Mouse (Mus musculus) midbrain, embryonic 15.5 days (tissue): ENCODE measurements around the gene Ano10. TPM values are rescaled to one million over a fixed set of nuclear protein-coding genes. Genes with fewer than 3 reads are reported as not detected.

Source experiments
- ATAC-seq: fragments of 200-750 bp; cut with Nextera tagmentation; replicated peaks from 2 replicates; pipeline ENCODE4 v1.8.0; 2017; ENCODE audit warnings: moderate TSS enrichment
- H3K27ac ChIP-seq: fragments of 300-500 bp; sonication (generic); 2 replicates; pipeline ENCODE4 v1.5.1; 2015; ENCODE audit warnings: mild to moderate bottlenecking, inconsistent platforms
- H3K27me3 ChIP-seq: fragments of 300-500 bp; sonication (generic); replicated peaks from 2 replicates; pipeline ENCODE4 v1.6.1; 2015; ENCODE audit warnings: inconsistent platforms
- H3K36me3 ChIP-seq: fragments of 300-500 bp; sonication (generic); replicated peaks from 2 replicates; pipeline ENCODE4 v1.6.1; 2015; ENCODE audit warnings: inconsistent platforms
- H3K4me1 ChIP-seq: fragments of 300-500 bp; sonication (generic); 2 replicates; pipeline ENCODE4 v1.6.1; 2015; ENCODE audit warnings: inconsistent platforms
- H3K4me2 ChIP-seq: fragments of 300-500 bp; sonication (generic); 2 replicates; pipeline ENCODE4 v1.6.1; 2015; ENCODE audit warnings: inconsistent platforms, mild to moderate bottlenecking, moderate library complexity
- H3K4me3 ChIP-seq: fragments of 300-500 bp; sonication (generic); 2 replicates; pipeline ENCODE4 v1.5.1; 2015; ENCODE audit warnings: mild to moderate bottlenecking, inconsistent platforms
- H3K9ac ChIP-seq: fragments of 300-500 bp; sonication (generic); 2 replicates; pipeline ENCODE4 v1.6.1; 2015; ENCODE audit warnings: mild to moderate bottlenecking, inconsistent platforms
- H3K9me3 ChIP-seq: fragments of 300-500 bp; sonication (generic); 2 replicates; pipeline ENCODE4 v1.6.1; 2016; ENCODE audit warnings: inconsistent platforms
- WGBS: fragments of 180-500 bp; shearing (Covaris S2); methylation state at CpG from one replicate; pipeline ENCODE4 v1.1.7; 2015; ENCODE audit warnings: mixed read lengths; 5-methylcytosine and 5-hydroxymethylcytosine counted together
- polyA plus RNA-seq: library from polyadenylated mRNA; unstranded; fragments of >200 nt; fragmentation: Nextera tagmentation; extraction: Ambion mirVana; gene quantifications from 2 replicates; pipeline ENCODE4 v1.2.1, GENCODE M21; 2015

Gene Ano10
- polyA plus RNA-seq, 1 experiment from 2014 or later, result 39.7 TPM

- Histone ChIP-seq H3K9ac (no peak overlapping the region), H3K4me3 (no peak overlapping the region), H3K27me3 (no peaks in the 10 kb centered on the region), H3K36me3 (no peaks in the 10 kb centered on the region), H3K4me1 (no peaks in the 10 kb centered on the region), H3K9me3 (no peaks in the 10 kb centered on the region), H3K4me2 (no peak overlapping the region), H3K27ac (no peak overlapping the region)
- WGBS, result 80% methylated on average over 4 of the region's 4 CpGs
- ATAC-seq, result no peak
These were observed 85.9 kb downstream of the Ano10 start for GRCm38 (mm10) chr9:122208311-122208710.

- H3K4me2 ChIP-seq, result no peak overlapping the region
- no peak overlapping the region for H3K9ac ChIP-seq
- no peaks in the 10 kb centered on the region for H3K36me3 ChIP-seq
- no peaks in the 10 kb centered on the region for H3K4me1 ChIP-seq
- ATAC-seq, result no peak
- no peak overlapping the region for H3K27ac ChIP-seq
- H3K27me3 ChIP-seq, result no peaks in the 10 kb centered on the region
- H3K4me3 ChIP-seq, result no peak overlapping the region
- H3K9me3 ChIP-seq, result no peaks in the 10 kb centered on the region
- WGBS, result 71% methylated on average over 11 of the region's 11 CpGs
These were observed 88.6 kb downstream of the Ano10 start for GRCm38 (mm10) chr9:122205543-122206200.

- ATAC-seq, result no peak
- 72% methylated on average over 7 of the region's 7 CpGs for WGBS
- H3K4me2 ChIP-seq, result no peak overlapping the region
- no peak overlapping the region for H3K4me3 ChIP-seq
- H3K9ac ChIP-seq, result no peak overlapping the region
- no peak overlapping the region for H3K27ac ChIP-seq
- no peaks in the 10 kb centered on the region for H3K27me3 ChIP-seq
- no peaks in the 10 kb centered on the region for H3K9me3 ChIP-seq
- H3K4me1 ChIP-seq, result no peaks in the 10 kb centered on the region
- H3K36me3 ChIP-seq, result no peaks in the 10 kb centered on the region
These were observed 89.7 kb downstream of the Ano10 start for GRCm38 (mm10) chr9:122204508-122204907.

- H3K4me1 ChIP-seq, result no peaks in the 10 kb centered on the region
- no peak overlapping the region for H3K4me2 ChIP-seq
- no peak overlapping the region for H3K4me3 ChIP-seq
- no peaks in the 10 kb centered on the region for H3K9me3 ChIP-seq
- H3K27me3 ChIP-seq, result no peaks in the 10 kb centered on the region
- no peak overlapping the region for H3K9ac ChIP-seq
- no peak overlapping the region for H3K27ac ChIP-seq
- ATAC-seq, result no peak
- no peaks in the 10 kb centered on the region for H3K36me3 ChIP-seq
- WGBS, result 39% methylated on average over 6 of the region's 6 CpGs
These were observed 95.0 kb downstream of the Ano10 start for GRCm38 (mm10) chr9:122199253-122199652.

GRCm38 (mm10) chr9:122198621-122199020 lies 95.6 kb downstream of the Ano10 start:
- Histone ChIP-seq H3K9me3 (no peaks in the 10 kb centered on the region), H3K36me3 (no peaks in the 10 kb centered on the region), H3K4me2 (no peak overlapping the region), H3K4me1 (no peaks in the 10 kb centered on the region), H3K4me3 (no peak overlapping the region), H3K9ac (no peak overlapping the region), H3K27ac (no peak overlapping the region), H3K27me3 (no peaks in the 10 kb centered on the region)
- 86% methylated on average over 3 of the region's 3 CpGs for WGBS
- no peak for ATAC-seq

GRCm38 (mm10) chr9:122197021-122197420 lies 97.2 kb downstream of the Ano10 start:
- Histone ChIP-seq H3K4me3 (no peak overlapping the region), H3K36me3 (no peaks in the 10 kb centered on the region), H3K4me1 (no peaks in the 10 kb centered on the region), H3K27me3 (no peaks in the 10 kb centered on the region), H3K9me3 (no peaks in the 10 kb centered on the region), H3K27ac (no peak overlapping the region), H3K9ac (no peak overlapping the region), H3K4me2 (no peak overlapping the region)
- ATAC-seq, result no peak
- WGBS, result 76% methylated on average over 5 of the region's 5 CpGs

GRCm38 (mm10) chr9:122195042-122195682 lies 99.1 kb downstream of the Ano10 start:
- H3K4me3 ChIP-seq, result no peak overlapping the region
- H3K9me3 ChIP-seq, result no peaks in the 10 kb centered on the region
- ATAC-seq, result no peak
- H3K27ac ChIP-seq, result no peak overlapping the region
- no peak overlapping the region for H3K4me2 ChIP-seq
- no peaks in the 10 kb centered on the region for H3K27me3 ChIP-seq
- 77% methylated on average over 5 of the region's 5 CpGs for WGBS
- H3K4me1 ChIP-seq, result no peaks in the 10 kb centered on the region
- H3K36me3 ChIP-seq, result no peaks in the 10 kb centered on the region
- no peak overlapping the region for H3K9ac ChIP-seq

- WGBS, result 90% methylated on average over 5 of the region's 5 CpGs
- Histone ChIP-seq H3K27ac (no peak overlapping the region), H3K4me1 (no peaks in the 10 kb centered on the region), H3K4me2 (no peak overlapping the region), H3K9ac (no peak overlapping the region), H3K9me3 (no peaks in the 10 kb centered on the region), H3K36me3 (no peaks in the 10 kb centered on the region), H3K27me3 (no peaks in the 10 kb centered on the region), H3K4me3 (no peak overlapping the region)
- no peak for ATAC-seq
These were observed 100.4 kb downstream of the Ano10 start for GRCm38 (mm10) chr9:122193823-122194222.

- H3K4me3 ChIP-seq, result no peak overlapping the region
- WGBS, result 67% methylated on average over 5 of the region's 5 CpGs
- no peaks in the 10 kb centered on the region for H3K4me1 ChIP-seq
- H3K9me3 ChIP-seq, result no peaks in the 10 kb centered on the region
- no peak overlapping the region for H3K9ac ChIP-seq
- no peak overlapping the region for H3K27ac ChIP-seq
- no peak for ATAC-seq
- no peaks in the 10 kb centered on the region for H3K27me3 ChIP-seq
- no peak overlapping the region for H3K4me2 ChIP-seq
- no peaks in the 10 kb centered on the region for H3K36me3 ChIP-seq
These were observed 100.9 kb downstream of the Ano10 start for GRCm38 (mm10) chr9:122193361-122193760.

- H3K4me3 ChIP-seq, result no peak overlapping the region
- no peak for ATAC-seq
- 71% methylated on average over 1 of the region's 1 CpGs for WGBS
- no peak overlapping the region for H3K9ac ChIP-seq
- H3K9me3 ChIP-seq, result no peaks in the 10 kb centered on the region
- H3K27ac ChIP-seq, result no peak overlapping the region
- H3K27me3 ChIP-seq, result no peaks in the 10 kb centered on the region
- no peak overlapping the region for H3K4me2 ChIP-seq
- H3K4me1 ChIP-seq, result no peaks in the 10 kb centered on the region
- H3K36me3 ChIP-seq, result no peaks in the 10 kb centered on the region
These were observed 105.5 kb downstream of the Ano10 start for GRCm38 (mm10) chr9:122188724-122189123.

- Histone ChIP-seq H3K9ac (no peak overlapping the region), H3K36me3 (no peaks in the 10 kb centered on the region), H3K27ac (no peak overlapping the region), H3K4me3 (no peak overlapping the region), H3K9me3 (no peaks in the 10 kb centered on the region), H3K4me1 (no peaks in the 10 kb centered on the region), H3K27me3 (no peaks in the 10 kb centered on the region), H3K4me2 (no peak overlapping the region)
- 90% methylated on average over 7 of the region's 7 CpGs for WGBS
- ATAC-seq, result no peak
These were observed 106.7 kb downstream of the Ano10 start for GRCm38 (mm10) chr9:122187451-122187921.

- Histone ChIP-seq H3K36me3 (no peaks in the 10 kb centered on the region), H3K4me2 (no peak overlapping the region), H3K27me3 (no peaks in the 10 kb centered on the region), H3K9me3 (no peaks in the 10 kb centered on the region), H3K4me1 (no peaks in the 10 kb centered on the region), H3K9ac (no peak overlapping the region), H3K4me3 (no peak overlapping the region), H3K27ac (no peak overlapping the region)
- no peak for ATAC-seq
- 80% methylated on average over 1 of the region's 1 CpGs for WGBS
These were observed 107.5 kb downstream of the Ano10 start for GRCm38 (mm10) chr9:122186643-122187226.

- no peaks in the 10 kb centered on the region for H3K27me3 ChIP-seq
- H3K36me3 ChIP-seq, result no peaks in the 10 kb centered on the region
- ATAC-seq, result no peak
- 76% methylated on average over 6 of the region's 6 CpGs for WGBS
- no peaks in the 10 kb centered on the region for H3K4me1 ChIP-seq
- no peaks in the 10 kb centered on the region for H3K9me3 ChIP-seq
- H3K9ac ChIP-seq, result no peak overlapping the region
- H3K4me2 ChIP-seq, result no peak overlapping the region
- no peak overlapping the region for H3K4me3 ChIP-seq
- no peak overlapping the region for H3K27ac ChIP-seq
These were observed 108.3 kb downstream of the Ano10 start for GRCm38 (mm10) chr9:122185953-122186352.
